Comparison of ENCODE assay signal across 23 mouse cellular contexts in the genomic region with DNA sequence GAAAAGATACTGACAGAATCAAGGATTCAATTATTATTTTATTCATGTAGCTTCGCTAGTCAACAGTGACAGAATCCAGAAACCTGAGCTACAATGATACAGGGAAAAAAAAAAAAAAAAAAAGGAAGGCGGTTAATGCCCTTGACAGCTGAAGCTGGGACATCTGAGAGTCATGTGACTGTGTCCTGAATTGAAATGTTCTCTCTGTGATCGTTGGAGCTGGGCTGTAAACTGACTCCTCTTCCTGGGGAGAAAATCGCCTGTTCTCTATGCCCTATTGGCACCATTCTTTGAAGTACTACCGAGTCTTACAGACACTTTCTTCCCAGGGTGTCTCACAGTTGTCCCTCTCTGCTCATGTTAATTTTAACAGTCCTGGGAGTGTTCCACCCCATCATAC. TPM values are rescaled to one million over a fixed set of nuclear protein-coding genes. Genes with fewer than 3 reads are reported as not detected.
DNase-seq lines count a peak whose midpoint lies in the region; ATAC-seq lines count a peak whose summit lies in the region.
"Had no signal": no experiment of that assay in that cellular context is flagged by ENCODE, and none has a peak within 500 bp of the region (broad histone marks: within the 10 kb centered on the region; RNA-seq: fewer than 3 reads in every experiment).

No protein-coding gene starts in this region.

- WGBS in kidney, embryonic 15.5 days: 26% methylated on average over 4 of the region's 5 CpGs
- 39% methylated on average over 5 of the region's 5 CpGs for WGBS in midbrain, embryonic 14.5 days
- WGBS in midbrain, embryonic 11.5 days: 53% methylated on average over 5 of the region's 5 CpGs

- no peaks in the 10 kb centered on the region for H3K36me3 ChIP-seq in kidney, embryonic 15.5 days
- H3K36me3 ChIP-seq in midbrain, embryonic 14.5 days (ENCODE audit: control insufficient read depth, insufficient read depth, low read length): no peaks in the 10 kb centered on the region
- H3K36me3 ChIP-seq in midbrain, embryonic 11.5 days (ENCODE audit: control insufficient read depth, insufficient read depth, low read length): no peaks in the 10 kb centered on the region
- H3K36me3 ChIP-seq: embryonic facial prominence, embryonic 13.5 days; heart, embryonic 13.5 days; hindbrain, embryonic 15.5 days had no signal

- H3K4me3 ChIP-seq in kidney, embryonic 15.5 days (replicated peaks): no peak overlapping the region
- H3K4me3 ChIP-seq in midbrain, embryonic 14.5 days (replicated peaks; ENCODE audit: low read depth, low read length): no peak overlapping the region
- H3K4me3 ChIP-seq in midbrain, embryonic 11.5 days (ENCODE audit: low read depth, low read length): no peak overlapping the region
- H3K4me3 ChIP-seq: embryonic facial prominence, embryonic 13.5 days; forebrain, embryonic 13.5 days; heart, embryonic 13.5 days; hindbrain, embryonic 15.5 days had no signal

- no peak overlapping the region for H3K9ac ChIP-seq in kidney, embryonic 15.5 days
- H3K9ac ChIP-seq in midbrain, embryonic 14.5 days (replicated peaks; ENCODE audit: low read length): no peak overlapping the region
- no peak overlapping the region for H3K9ac ChIP-seq in midbrain, embryonic 11.5 days (ENCODE audit: low read length)
- H3K9ac ChIP-seq: embryonic facial prominence, embryonic 13.5 days; forebrain, embryonic 13.5 days; forebrain, postnatal 0 days; heart, embryonic 13.5 days; hindbrain, embryonic 15.5 days had no signal

- H3K4me2 ChIP-seq in kidney, embryonic 15.5 days: no peak overlapping the region
- H3K4me2 ChIP-seq in midbrain, embryonic 14.5 days (ENCODE audit: low read length): no peak overlapping the region
- H3K4me2 ChIP-seq in midbrain, embryonic 11.5 days: no peak overlapping the region
- H3K4me2 ChIP-seq: embryonic facial prominence, embryonic 13.5 days; forebrain, embryonic 13.5 days; heart, embryonic 13.5 days; hindbrain, embryonic 15.5 days had no signal

- no peaks in the 10 kb centered on the region for H3K9me3 ChIP-seq in kidney, embryonic 15.5 days (replicated peaks)
- no peaks in the 10 kb centered on the region for H3K9me3 ChIP-seq in midbrain, embryonic 14.5 days (ENCODE audit: control insufficient read depth, low read length)
- no peaks in the 10 kb centered on the region for H3K9me3 ChIP-seq in midbrain, embryonic 11.5 days (ENCODE audit: control insufficient read depth, low read length)
- H3K9me3 ChIP-seq: embryonic facial prominence, embryonic 13.5 days; forebrain, embryonic 13.5 days; heart, embryonic 13.5 days; hindbrain, embryonic 15.5 days had no signal

- H3K27ac ChIP-seq in kidney, embryonic 15.5 days: no peak overlapping the region
- H3K27ac ChIP-seq in midbrain, embryonic 14.5 days (replicated peaks; ENCODE audit: low read depth, low read length): no peak overlapping the region
- no peak overlapping the region for H3K27ac ChIP-seq in midbrain, embryonic 11.5 days (ENCODE audit: low read depth, low read length)
- H3K27ac ChIP-seq: embryonic facial prominence, embryonic 13.5 days; forebrain, embryonic 13.5 days; heart, embryonic 13.5 days; hindbrain, embryonic 15.5 days had no signal

- H3K27me3 ChIP-seq in kidney, embryonic 15.5 days: no peaks in the 10 kb centered on the region
- no peaks in the 10 kb centered on the region for H3K27me3 ChIP-seq in midbrain, embryonic 14.5 days (ENCODE audit: control insufficient read depth, insufficient read depth, low read length)
- H3K27me3 ChIP-seq in midbrain, embryonic 11.5 days (ENCODE audit: control insufficient read depth, insufficient read depth, low read length): no peaks in the 10 kb centered on the region
- H3K27me3 ChIP-seq: embryonic facial prominence, embryonic 13.5 days; forebrain, embryonic 13.5 days; heart, embryonic 13.5 days; hindbrain, embryonic 15.5 days; Patski had no signal

- DNase-seq in embryo, embryonic 10.5 days (ENCODE audit: low spot score): peak; percentile 12
- no peak for DNase-seq in embryo, embryonic 10 days (ENCODE audit: low spot score)
- no peak for DNase-seq in kidney, adult 8-10 months
- DNase-seq in midbrain, embryonic 14.5 days: peak; percentile 4
- DNase-seq in midbrain, embryonic 11.5 days (ENCODE audit: low spot score, missing footprints): no peak
- DNase-seq in liver: no peak
- DNase-seq: adrenal gland, postnatal 14 days; B cell, adult 2 months; cerebellum, adult 18-20 months; cerebellum, adult 9-11 months; cerebellum, postnatal 36 days; embryo, embryonic 11 days; forebrain, postnatal 0 days; gastrocnemius, postnatal 14 days; heart, postnatal 36 days had no signal

- peak; percentile 67; the same call in 1 of the 2 replicates for ATAC-seq in kidney, embryonic 15.5 days (replicated peaks; ENCODE audit: low FRiP score)
- no peak for ATAC-seq in midbrain, embryonic 14.5 days (ENCODE audit: low FRiP score, low TSS enrichment)
- no peak for ATAC-seq in midbrain, embryonic 11.5 days (ENCODE audit: low FRiP score)
- ATAC-seq: activated CD4-positive, CD25-positive, alpha-beta regulatory T cell, adult 4 months; CD4-positive, CD25-positive, alpha-beta regulatory T cell, adult 4 months; forebrain, embryonic 13.5 days; forebrain, postnatal 0 days; Patski had no signal

- H3K4me1 ChIP-seq in kidney, embryonic 15.5 days: peaks cover 4% of the 10 kb centered on the region; the same call in 1 of the 2 replicates
- no peaks in the 10 kb centered on the region for H3K4me1 ChIP-seq in midbrain, embryonic 14.5 days (ENCODE audit: control insufficient read depth, insufficient read depth, low read length)
- no peaks in the 10 kb centered on the region for H3K4me1 ChIP-seq in midbrain, embryonic 11.5 days (ENCODE audit: control insufficient read depth, insufficient read depth, low read length)
- H3K4me1 ChIP-seq: forebrain, embryonic 13.5 days; hindbrain, embryonic 15.5 days had no signal

RNA-seq across cellular contexts. Expression of gene Rnf145, which starts 15.8 kb away (rescaled TPM):
- 65.2 and 65.3 TPM in 2 replicates for polyA plus RNA-seq in kidney, embryonic 15.5 days (2015; fragmentation: Nextera tagmentation; extraction: Ambion mirVana)
- 127 and 134 TPM in 2 replicates for polyA plus RNA-seq in midbrain, embryonic 14.5 days (2014; fragmentation: Nextera tagmentation; extraction: Ambion mirVana)
- 150 and 154 TPM in 2 replicates for polyA plus RNA-seq in midbrain, embryonic 11.5 days (2014; fragmentation: Nextera tagmentation; extraction: Ambion mirVana)

RNA-seq across cellular contexts. Expression of gene Ublcp1, which starts 32.6 kb away (rescaled TPM):
- 58.3 and 60.5 TPM in 2 replicates for polyA plus RNA-seq in kidney, embryonic 15.5 days (2015; fragmentation: Nextera tagmentation; extraction: Ambion mirVana)
- polyA plus RNA-seq in midbrain, embryonic 14.5 days (2014; fragmentation: Nextera tagmentation; extraction: Ambion mirVana): 64.1 and 72.8 TPM in 2 replicates
- polyA plus RNA-seq in midbrain, embryonic 11.5 days (2014; fragmentation: Nextera tagmentation; extraction: Ambion mirVana): 79.2 and 85.3 TPM in 2 replicates

Comparison
In these comparisons a context has a peak if more than half of its experiments do, and no peak if none do; other contexts are left out.
1. DNase-seq: peak in embryo, embryonic 10.5 days (single experiment) and midbrain, embryonic 14.5 days (single experiment); none in embryo, embryonic 10 days (single experiment), kidney, adult 8-10 months (0 of 2), midbrain, embryonic 11.5 days (single experiment) and liver (single experiment).